Mouse (Mus musculus) thymus, adult 2 months (tissue): ENCODE results near the gene C1qbp. TPM values are rescaled to one million over a fixed set of nuclear protein-coding genes. Genes with fewer than 3 reads are reported as not detected.

Experiments
- DNase-seq: peaks from one replicate; pipeline ENCODE4 v3.0.0; 2021
- H3K27ac ChIP-seq: fragments of 200-500 bp; 2 replicates; pipeline ENCODE4 v1.5.1; 2012; ENCODE audit warnings: low read length, control low read depth; ENCODE audit not compliant: control insufficient read depth, insufficient read depth
- H3K27me3 ChIP-seq: fragments of 200-500 bp; 2 replicates; pipeline ENCODE4 v1.6.1; 2012; ENCODE audit warnings: mild to moderate bottlenecking, low read length, moderate library complexity, mixed read lengths; ENCODE audit not compliant: control insufficient read depth, insufficient read depth
- H3K36me3 ChIP-seq: fragments of 200-500 bp; 2 replicates; pipeline ENCODE4 v1.6.1; 2012; ENCODE audit warnings: mild to moderate bottlenecking, low read length, moderate library complexity; ENCODE audit not compliant: control insufficient read depth, insufficient read depth
- H3K4me1 ChIP-seq: fragments of 200-500 bp; replicated peaks from 2 replicates; pipeline ENCODE4 v1.6.1; 2012; ENCODE audit warnings: low read length; ENCODE audit not compliant: control insufficient read depth, insufficient read depth
- H3K4me3 ChIP-seq: fragments of 200-500 bp; 2 replicates; pipeline ENCODE4 v1.5.1; 2012; ENCODE audit warnings: mild to moderate bottlenecking, low read length, control low read depth, moderate library complexity; ENCODE audit not compliant: control insufficient read depth, insufficient read depth
- CTCF ChIP-seq: fragments of 200-500 bp; IDR thresholded peaks from 2 replicates; pipeline ENCODE4 v1.5.1; 2012; ENCODE audit warnings: mild to moderate bottlenecking, control low read depth, low read length, moderate library complexity, borderline replicate concordance; ENCODE audit not compliant: control insufficient read depth, poor library complexity, insufficient read depth; ENCODE audit errors: extremely low read depth
- POLR2A ChIP-seq: fragments of 200-500 bp; IDR thresholded peaks from 2 replicates; pipeline ENCODE4 v1.6.1; 2012; ENCODE audit warnings: mild to moderate bottlenecking, low read length, control low read depth, moderate library complexity; ENCODE audit not compliant: control insufficient read depth, poor library complexity, insufficient read depth; ENCODE audit errors: extremely low read depth
- WGBS: fragments of 180-500 bp; shearing (Covaris S2); methylation state at CpG from one replicate; pipeline ENCODE4 v1.1.7; 2018; 5-methylcytosine and 5-hydroxymethylcytosine counted together
- polyA plus RNA-seq: library from polyadenylated mRNA; depleted of rRNA; stranded (reverse); fragments of >200 nt; gene quantifications from 2 replicates; pipeline ENCODE4 v1.2.3, GENCODE M21; 2012

Gene C1qbp
- polyA plus RNA-seq, 1 experiment = 132 TPM

DNA sequence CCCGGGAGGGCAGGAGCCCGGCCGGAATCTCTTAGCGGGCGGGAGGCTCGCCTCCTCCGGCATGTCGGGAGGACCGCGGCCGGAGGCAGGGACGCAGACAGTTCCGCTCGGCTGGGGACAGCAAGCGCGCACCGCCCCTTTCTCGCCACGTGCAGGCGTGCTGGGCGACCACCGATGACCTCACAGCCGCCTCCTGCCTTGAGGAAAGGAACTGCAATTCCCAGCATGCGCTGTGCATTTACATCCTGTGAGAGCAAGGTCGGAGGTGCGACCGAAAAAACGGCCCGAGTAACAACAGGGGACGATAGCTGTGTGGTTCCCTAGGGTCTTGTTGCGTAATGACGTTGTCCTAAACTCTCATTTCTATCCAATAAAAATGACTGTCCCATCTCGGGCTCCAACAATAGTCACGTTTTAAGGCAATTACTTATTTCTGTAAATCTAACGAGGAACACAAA lies 21.5 kb upstream of the C1qbp start, which contains the start of gene Dhx33:
TSS of gene Dhx33 (minus strand) at position 122 of the 458 bp plus-strand sequence.
- under 1% methylated on average over 35 of the region's 35 CpGs for WGBS
- H3K27me3 ChIP-seq = no peaks in the 10 kb centered on the region
- peaks cover 8% of the 10 kb centered on the region; the same call in 1 of the 2 replicates for H3K4me1 ChIP-seq
- H3K36me3 ChIP-seq = no peaks in the 10 kb centered on the region
- TF ChIP-seq POLR2A = no peak
- TF ChIP-seq CTCF = no peak
- H3K4me3 ChIP-seq = peak within 1 kb of the TSS; percentile 59
- no peak within 1 kb of the TSS for H3K27ac ChIP-seq
- peak; percentile 94 for DNase-seq

DNA sequence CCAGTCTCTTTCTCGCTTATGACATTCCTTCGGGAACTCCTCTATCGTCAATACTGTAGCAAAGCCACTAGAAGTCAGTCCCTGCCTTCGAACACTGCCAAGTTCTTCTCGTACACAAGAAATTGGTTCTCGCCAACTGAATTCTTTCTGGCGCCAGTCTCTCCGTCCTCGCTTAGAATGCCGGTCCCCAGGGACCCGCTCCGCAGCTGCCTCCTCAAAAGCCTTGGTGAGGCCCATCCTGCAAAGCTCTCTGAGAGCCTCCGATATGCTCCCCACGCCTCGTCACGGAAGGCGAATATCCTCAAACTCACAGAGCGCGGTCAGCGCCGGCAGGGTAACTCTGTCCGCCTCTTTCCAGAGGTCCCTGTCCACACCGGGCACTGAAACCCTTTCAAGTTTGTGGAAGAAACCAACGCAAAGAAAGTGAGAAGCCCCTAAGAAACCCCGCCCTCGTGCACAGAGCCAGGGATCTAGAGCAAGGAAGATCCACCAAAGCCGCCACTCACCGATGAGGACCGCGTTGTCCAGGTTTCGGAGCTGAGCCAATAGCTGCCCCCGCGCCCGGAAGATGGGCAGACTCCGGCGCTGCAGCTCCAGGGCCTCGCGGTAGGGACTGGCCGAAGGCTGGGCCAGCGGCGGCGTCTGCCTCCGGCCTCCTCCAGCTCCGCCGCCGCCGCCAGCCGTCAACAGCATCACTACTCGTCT lies 20.9 kb upstream of the C1qbp start:
- under 1% methylated on average over 49 of the region's 49 CpGs for WGBS
- H3K4me1 ChIP-seq = peaks cover 8% of the 10 kb centered on the region; the same call in 1 of the 2 replicates
- peak overlapping the region; percentile 59 for H3K4me3 ChIP-seq
- no peaks in the 10 kb centered on the region for H3K36me3 ChIP-seq
- TF ChIP-seq POLR2A = no peak
- no peak for TF ChIP-seq CTCF
- H3K27ac ChIP-seq = no peak overlapping the region
- DNase-seq = no peak
- no peaks in the 10 kb centered on the region for H3K27me3 ChIP-seq

- no peak overlapping the region for H3K4me3 ChIP-seq
- H3K36me3 ChIP-seq = peaks cover 6% of the 10 kb centered on the region
- WGBS = 92% methylated on average over 4 of the region's 4 CpGs
Observed at GRCm38 (mm10) chr11:71001167-71001566, 18.3 kb upstream of the C1qbp start.

DNA sequence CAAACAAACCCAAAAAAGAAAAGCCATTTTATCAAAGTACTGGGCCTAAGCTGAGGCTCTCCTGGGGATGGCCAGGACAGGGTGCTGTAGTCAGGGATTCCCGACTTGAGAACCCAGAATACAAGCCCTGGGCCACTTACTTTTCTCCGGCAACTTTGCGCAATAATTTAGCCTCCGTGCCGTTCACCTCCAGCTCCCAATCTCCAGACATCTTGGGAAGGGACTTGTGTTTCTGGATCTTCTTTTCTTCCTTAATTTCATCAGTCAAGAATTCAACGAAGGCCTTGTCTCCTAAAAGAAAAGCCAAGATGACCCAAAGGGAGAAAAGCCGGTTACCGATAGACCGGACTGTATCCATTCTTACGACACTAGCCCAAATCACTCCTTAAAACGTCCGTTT lies 796 bp downstream of the C1qbp start:
- H3K27ac ChIP-seq = no peak overlapping the region
- H3K36me3 ChIP-seq = peaks cover 31% of the 10 kb centered on the region
- WGBS = 8% methylated on average over 12 of the region's 12 CpGs

More at GRCm38 (mm10) chr11:71001167-71001566, 18.3 kb upstream of the C1qbp start:
- no peaks in the 10 kb centered on the region for H3K27me3 ChIP-seq
- no peak for DNase-seq
- H3K4me1 ChIP-seq = peaks cover 8% of the 10 kb centered on the region; the same call in 1 of the 2 replicates
- H3K27ac ChIP-seq = no peak overlapping the region
- TF ChIP-seq POLR2A (no peak), CTCF (no peak)

DNA sequence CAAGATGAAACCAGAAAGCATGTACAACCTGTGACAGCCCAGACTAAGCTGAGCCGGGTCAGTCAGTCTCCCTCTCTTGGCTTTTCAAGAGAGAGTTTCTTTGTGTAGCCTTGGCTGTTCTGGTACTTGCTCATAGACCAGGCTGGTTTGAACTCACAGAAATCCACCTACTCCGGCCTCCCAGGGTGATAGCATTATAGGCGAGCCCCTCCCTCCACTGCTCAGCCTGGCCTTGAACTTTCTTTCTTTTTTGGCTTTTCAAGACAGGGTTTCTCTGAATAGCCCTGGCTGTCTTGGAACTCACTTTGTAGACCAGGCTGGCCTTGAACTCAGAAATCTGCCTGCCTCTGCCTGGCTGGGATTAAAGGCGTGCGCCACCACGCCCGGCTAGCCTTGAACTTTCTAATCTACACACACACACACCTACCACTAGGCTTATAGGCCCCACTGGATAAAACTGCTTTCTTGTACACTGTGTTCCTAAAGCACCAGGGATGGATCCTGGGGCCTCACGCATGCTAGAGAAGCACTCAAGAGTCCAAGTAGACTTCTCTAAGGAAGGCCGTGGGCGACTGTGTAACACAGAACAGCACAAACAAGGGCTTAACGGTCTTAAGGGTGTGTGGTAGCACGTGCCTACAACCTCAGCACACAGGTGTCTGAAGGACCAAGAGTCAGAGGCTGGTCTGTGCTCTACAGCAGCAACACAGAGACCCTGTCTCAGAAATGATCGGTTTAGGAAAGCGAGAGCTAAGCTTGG lies 1.9 kb downstream of the C1qbp start:
- DNase-seq = no peak
- Histone ChIP-seq H3K27ac (no peak overlapping the region), H3K36me3 (peaks cover 30% of the 10 kb centered on the region), H3K27me3 (no peaks in the 10 kb centered on the region), H3K4me1 (peaks cover 6% of the 10 kb centered on the region; the same call in 1 of the 2 replicates), H3K4me3 (no peak overlapping the region)
- TF ChIP-seq CTCF (no peak), POLR2A (no peak)
- WGBS = 94% methylated on average over 14 of the region's 14 CpGs

More for the DNA sequence above, 796 bp downstream of the C1qbp start:
- no peaks in the 10 kb centered on the region for H3K27me3 ChIP-seq
- H3K4me3 ChIP-seq = peak overlapping the region; percentile 22; the same call in 1 of the 2 replicates
- no peak for TF ChIP-seq POLR2A
- no peak for TF ChIP-seq CTCF
- no peak for DNase-seq
- H3K4me1 ChIP-seq = peaks cover 6% of the 10 kb centered on the region; the same call in 1 of the 2 replicates

- TF ChIP-seq POLR2A = no peak
- no peak for TF ChIP-seq CTCF
- peaks cover 37% of the 10 kb centered on the region for H3K36me3 ChIP-seq
Observed at GRCm38 (mm10) chr11:70980232-70980631, 2.6 kb downstream of the C1qbp start.

More at GRCm38 (mm10) chr11:70980232-70980631, 2.6 kb downstream of the C1qbp start:
- Histone ChIP-seq H3K27me3 (no peaks in the 10 kb centered on the region), H3K27ac (no peak overlapping the region), H3K4me1 (peaks cover 6% of the 10 kb centered on the region; the same call in 1 of the 2 replicates), H3K4me3 (no peak overlapping the region)
- no peak for DNase-seq
- 93% methylated on average over 6 of the region's 6 CpGs for WGBS
